Mouse (Mus musculus): ENCODE data around the gene Ccdc34.

- TF ChIP-seq TAL1 (IDR thresholded peaks at IDR 0.05; ENCODE audit: low read length) = no peak
- no peak for TF ChIP-seq GATA1 (IDR thresholded peaks at IDR 0.05; ENCODE audit: low read length)
Measured at GRCm38 (mm10) chr2:110131573-110131972, 114.0 kb downstream of the Ccdc34 start.
